Mouse (Mus musculus) A20 (cell line): Measurements from ENCODE around the gene Kif23.

ENCODE experiments used
- DNase-seq: peaks from one replicate; pipeline ENCODE4 v3.0.0-alpha.2; 2011; ENCODE audit warnings: low read depth, low spot score

Gene Kif23

DNA sequence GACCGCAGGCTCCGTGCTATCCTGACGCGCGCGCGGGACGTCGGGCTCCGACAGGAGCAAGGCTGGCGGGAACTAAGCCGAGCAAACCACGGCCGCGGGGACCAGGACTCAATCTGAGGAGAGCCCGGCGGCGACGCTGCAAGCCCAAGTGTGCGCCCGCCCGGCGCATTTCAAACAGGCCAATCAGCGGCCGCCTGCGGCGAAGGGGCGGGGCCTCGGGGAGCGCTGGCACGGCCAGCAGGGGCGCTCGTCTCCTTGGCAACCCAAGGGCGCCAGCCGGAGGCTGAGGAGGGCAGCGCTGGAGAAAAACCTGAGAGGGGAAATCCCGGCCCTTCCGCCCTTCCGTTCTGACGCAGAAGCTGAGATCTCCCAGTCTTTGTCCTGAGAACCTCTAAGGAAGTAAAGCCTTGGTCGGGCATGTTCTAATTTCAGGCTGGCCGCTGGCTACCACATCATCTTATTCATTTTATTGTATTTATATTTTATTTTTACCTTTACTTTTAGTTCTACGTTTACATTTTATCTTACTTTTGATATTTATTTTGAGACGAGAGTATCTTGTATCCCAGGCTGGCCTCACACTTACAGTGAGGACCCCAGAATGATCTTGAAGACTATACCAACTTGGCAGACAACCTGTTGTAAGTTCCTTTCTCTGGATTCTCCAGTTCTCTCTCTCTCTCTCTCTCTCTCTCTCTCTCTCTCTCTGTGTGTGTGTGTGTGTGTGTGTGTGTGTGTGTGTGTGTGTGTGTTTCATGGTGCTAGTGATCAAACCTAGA is at the start of gene Kif23:
TSS of gene Kif23 (minus strand) at position 152 of the 779 bp plus-strand sequence.
- peak; percentile 99 for DNase-seq

DNA sequence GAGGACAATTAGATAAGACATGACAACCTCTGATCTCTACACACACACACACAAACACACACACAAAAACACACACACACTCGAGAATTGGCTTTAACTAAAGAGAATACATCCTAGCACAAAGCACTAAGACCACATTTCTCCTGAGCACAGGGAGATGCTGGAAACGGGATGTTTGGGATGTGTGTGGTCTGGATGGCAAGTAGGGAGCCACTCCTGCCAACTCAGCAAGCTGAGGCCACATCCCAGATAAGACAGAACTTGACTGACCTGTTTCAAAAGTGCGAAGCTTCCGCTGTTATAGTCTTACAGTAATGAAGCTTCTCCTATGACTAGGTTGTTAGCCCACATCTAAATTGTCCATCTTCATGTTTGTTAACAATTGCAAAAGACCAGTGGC is 44.6 kb upstream of the Kif23 start:
- DNase-seq: no peak

DNA sequence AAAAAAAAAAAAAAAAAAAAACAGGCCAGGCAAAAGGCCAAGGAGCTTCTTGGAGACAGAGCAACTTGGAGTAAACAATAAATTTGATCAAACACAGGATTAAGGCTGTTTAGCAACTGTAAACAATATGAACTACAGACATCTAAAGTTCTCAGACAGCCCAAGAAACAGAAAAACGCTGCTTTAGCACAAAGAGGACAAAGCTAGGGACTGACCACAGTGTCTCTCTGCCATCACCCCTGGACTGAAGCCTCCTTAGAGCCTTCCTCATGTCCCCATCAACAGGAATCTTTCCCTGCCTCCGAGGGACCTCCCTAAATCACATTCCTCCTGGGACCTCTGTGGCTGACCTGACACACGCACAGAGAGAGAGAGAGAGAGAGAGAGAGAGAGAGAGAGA is 44.2 kb upstream of the Kif23 start:
- DNase-seq: no peak

DNA sequence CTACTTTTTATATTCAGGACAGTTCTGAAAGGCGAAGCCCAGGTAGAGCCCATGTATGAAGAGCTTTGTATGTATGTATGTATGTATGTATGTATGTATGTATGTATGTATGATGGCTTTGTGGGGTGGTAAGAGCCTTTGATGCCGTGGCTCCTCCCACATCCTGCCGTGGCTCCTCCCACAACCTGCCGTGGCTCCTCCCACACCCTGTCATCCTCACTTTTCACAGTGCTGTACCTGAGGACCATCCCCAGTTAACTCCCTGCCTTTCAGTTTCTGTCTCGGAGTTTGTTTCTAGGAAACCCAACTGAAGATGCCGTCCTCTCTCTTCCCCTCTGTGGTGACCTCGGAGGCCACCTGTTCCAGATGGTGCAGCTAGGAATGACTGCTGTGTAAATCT is 39.5 kb upstream of the Kif23 start:
- peak; percentile 30 for DNase-seq

DNA sequence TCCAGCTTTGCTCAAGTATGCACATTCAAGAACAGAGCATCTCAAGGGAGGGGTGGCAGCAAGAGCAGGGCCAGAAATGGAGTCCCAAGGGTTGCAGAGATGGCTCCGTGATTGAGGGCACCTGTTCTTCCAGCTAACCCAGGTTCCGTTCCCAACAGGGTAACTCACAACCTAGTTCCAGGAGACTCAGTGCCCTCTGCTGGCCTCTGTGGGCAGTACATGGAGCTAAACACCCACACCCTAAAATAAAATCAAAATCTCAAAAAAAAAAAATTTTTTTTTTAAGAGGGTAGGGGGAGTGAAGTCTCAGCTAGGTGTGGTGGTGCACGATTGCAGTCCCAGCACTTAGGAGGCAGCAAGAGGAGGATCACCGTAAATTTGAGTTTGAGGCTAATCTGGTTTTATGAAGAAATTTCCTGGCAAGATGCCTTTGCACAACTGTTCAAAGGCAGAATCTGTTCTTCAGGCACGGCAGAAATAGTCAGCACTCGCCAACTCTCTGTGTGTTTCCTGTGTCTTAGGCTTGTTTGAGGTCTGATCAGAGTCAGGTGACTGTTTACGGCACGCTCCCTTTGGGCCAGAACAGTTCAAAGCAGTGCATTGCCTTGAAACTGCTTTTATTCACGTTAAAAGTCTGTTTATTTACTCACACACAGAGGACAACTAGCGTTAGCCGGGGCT is 38.7 kb upstream of the Kif23 start:
- DNase-seq: peak; percentile 56

DNA sequence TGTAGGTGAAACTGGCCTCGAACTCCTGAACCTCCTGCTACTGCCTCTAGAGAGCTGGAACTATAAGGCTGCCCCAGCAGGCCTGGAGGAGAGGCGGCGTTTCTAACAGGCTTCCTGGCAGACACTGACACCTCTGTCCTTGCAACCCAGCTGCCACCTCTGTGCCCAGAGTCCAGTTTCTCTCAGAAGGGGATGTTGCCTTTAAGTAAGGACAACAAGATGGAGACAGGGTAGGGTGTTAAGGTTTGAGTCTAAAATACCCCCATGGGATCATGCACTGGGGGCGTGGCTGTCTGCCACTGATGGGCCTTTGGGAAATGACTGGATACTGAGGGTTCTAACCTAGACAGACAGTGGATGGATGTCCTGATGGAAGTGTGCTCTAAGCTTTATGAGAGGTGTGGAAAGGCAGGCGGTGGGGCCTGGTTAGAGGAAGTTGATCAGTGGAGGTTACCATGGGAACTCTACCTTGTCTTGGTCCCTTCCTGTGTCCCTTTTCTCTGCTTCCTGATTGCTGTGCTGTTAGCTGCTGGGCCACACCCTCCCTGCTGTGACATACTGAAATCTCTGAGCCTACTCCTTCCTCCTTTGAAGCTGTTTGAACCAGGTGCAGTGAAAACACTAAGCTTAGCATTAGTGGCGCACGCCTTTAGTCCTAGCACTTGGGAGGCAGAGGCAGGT is 36.5 kb upstream of the Kif23 start:
- peak; percentile 74 for DNase-seq

DNA sequence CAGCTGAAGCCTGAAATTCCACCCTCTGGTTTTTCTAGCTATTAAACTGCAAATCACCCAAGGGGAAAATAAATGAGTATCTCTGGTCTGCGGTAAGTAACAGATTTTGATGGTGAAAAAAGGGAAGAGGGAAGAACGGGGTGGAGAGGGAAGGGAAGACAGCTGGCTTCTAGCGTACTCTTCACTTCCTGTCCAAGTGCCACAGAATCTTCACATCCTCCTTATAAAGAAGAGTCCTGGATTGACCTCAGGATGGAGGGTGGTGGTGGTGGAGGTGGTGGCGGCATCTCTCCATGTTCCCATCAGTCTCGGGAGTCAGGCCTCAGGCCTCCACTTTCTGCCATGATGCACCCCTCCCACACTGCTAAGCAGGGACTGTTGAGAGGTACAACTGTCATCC is 35.3 kb upstream of the Kif23 start:
- no peak for DNase-seq

DNA sequence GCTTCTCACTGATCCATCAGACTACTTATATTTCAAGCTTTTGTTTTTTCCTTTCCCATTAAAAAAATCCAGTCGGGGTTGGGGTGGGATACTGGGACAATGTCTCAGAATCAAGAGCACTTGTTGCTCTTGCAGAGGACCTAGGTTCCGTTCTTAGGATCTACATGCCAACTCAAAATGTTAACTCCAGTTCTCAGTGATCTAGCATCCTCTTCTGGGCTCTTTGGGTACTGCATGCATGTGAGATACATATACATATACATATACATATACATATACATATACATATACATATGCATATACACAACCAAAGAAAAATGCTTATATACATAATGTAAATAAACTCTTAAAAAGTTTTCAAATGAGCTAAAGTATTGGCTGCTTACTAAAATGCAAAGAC is 33.4 kb upstream of the Kif23 start:
- peak; percentile 30 for DNase-seq

DNA sequence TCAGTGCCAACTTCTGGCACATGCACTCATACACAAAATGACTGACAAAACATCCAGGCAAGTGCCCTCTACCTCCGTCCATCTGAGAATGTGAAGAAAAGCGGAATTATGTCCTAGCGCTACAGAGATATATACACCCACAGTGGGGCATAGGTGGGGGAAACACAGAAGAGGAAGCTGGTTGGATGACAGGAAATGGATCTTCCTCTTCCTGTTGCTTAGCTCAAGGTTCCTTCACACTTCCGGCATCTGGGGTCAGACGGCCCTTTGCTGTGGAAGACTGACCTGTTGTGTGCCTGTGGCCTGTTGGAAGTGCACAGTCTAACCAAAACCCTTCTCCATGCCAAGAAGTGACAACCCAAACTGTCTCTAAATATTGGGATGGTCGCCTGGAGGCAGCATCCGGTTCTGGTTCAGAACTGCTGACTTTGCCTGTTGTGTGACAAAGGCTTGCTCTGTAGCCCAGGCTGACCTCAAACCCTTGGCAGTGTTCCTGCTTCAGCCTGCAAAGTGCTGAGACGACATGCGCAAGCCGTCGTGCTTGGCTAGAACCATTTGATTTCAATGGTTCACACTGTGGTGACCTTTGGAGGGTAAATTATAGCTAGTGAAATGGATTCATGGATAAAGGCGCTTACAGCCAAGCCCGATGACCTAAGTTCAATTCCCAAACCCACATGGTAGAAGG is 30.8 kb upstream of the Kif23 start:
- no peak for DNase-seq

DNA sequence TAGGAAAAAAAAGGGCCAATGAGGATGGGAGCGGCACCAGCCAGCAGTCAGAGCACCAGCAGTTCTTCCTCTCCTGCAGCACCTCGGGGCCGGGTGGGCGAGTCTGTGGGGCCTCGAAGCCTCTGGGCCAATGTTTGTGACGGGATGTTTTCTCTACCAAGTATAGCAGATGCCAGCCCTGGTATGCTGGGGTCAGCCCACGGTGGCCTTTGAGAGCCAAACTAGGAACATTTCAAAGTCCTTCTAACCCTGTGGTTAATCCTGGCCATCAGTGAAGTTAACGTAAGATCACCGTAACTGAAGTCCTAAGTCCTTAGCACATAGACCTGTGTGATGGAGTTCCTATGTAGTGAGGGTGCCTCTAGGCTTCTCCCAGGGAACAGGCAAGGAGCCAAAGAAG is 25.5 kb upstream of the Kif23 start:
- DNase-seq: no peak

DNA sequence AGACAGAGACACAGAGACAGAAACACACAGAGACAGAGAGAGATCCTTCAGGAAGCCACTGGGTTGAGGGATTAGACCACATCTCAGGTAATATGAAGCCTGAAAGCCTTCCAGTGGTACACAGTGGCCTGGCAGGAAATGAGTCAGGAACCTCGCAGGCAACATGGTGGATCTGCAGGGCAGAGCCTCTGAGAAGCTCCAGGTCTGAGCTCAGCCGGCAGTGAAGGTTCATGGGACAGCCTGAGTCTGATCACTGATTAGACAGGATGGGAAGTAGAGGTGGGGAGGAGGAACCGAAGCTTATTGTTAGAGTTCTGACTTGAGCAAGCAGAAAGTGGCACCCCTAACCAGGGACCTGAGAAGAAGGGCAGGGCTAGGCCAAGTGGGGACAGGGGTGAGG is 24.5 kb upstream of the Kif23 start:
- no peak for DNase-seq

DNA sequence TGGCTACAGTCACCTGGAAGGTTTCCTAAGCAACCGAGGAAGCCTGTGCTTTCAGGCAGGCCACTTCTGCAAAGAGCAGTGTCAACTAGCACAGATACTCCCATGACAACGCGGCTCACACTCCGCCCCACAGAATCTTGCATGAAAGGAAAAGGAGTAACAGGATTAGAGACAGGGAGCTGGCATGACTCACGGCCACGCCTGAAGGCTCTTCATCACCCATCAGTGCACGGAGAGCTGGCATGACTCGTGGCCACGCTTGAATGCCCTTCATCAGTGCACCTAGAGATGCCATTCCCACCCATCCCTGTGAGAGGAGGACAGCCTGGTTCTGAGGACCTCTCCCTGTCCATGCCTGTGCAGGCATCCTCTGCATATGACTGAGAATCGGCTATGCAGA is 20.8 kb upstream of the Kif23 start:
- no peak for DNase-seq

DNA sequence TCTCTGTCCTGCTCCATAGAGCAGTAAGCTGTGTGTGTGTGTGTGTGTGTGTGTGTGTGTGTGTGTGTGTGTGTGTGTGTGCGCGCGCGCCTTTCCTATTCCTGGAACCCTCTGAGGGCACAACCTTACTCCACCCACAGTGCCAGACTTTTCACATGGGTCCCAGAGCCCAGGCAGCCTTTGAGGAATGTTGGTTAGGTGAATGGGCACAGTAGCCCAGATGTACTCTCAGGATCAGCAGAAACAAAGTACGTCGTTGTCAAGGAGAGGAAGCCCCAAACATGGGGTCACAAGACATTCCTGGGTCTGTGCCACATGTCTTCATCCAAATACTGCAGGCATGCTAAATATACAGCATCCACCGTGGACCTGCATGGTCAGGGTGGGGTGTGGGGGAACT is 19.4 kb upstream of the Kif23 start:
- no peak for DNase-seq

DNA sequence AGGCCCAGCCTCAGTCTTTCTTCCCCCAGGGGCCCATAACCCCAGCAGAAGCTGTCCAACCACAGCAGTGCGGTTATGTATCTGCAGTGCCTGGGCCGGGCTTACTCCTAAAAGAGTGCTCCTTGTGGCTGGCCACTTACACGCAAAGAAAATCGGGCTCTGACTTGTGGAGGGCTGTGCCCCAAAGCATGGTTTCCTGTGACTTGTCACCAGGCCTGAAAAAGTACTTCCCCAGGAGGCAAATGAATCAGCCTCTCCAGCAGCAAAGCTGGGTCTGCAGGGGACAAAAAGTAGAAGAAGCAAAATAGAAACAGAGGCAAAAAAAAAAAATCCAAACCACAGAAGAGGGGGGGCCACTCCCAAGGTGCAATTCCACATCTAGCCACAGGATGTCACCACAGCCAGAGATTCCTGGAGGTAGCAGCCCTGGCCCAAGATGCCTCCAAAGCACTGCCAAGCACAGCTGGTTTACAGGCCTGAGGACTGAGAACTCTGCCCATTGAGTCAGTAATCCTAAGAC is 18.9 kb upstream of the Kif23 start:
- DNase-seq: peak; percentile 87

DNA sequence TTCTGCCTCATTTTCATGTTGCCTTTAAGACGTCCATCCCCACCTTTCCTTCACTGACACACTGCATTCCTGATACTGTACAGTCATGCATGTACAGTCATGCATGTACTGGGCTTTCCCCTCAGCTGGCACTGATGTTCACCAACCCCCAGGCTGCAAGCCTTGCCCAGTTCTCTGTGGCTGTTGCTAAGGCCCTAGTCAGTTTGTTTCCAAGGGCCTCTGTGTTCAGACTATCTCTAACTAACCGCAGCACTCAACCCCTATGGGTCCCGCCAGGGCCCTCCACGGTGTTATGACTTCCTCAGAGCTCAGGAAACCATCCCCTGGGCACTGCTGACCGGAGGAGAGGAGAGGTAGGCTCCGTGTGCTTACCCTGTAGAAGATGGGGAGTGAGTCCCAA is 16.8 kb upstream of the Kif23 start:
- no peak for DNase-seq

DNA sequence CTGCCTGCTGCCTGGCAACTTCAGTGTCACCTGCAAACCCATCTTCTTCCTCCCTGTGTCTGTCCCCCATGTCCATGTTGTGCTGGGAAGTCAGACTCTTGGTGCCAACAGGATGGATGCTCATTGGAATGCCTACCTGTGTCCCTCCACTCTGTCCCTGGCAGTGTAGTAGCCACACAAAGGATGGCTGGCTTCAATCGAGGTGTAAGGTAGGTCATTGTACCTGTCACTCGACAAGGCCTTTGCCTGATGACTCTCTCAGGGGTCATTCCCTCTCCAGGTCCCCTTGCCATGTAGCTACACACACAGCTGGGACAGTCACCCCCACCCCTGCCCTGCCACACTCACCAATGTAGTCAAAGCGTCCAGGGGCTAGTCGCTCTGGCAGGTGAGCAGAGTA is 14.6 kb upstream of the Kif23 start:
- no peak for DNase-seq

DNA sequence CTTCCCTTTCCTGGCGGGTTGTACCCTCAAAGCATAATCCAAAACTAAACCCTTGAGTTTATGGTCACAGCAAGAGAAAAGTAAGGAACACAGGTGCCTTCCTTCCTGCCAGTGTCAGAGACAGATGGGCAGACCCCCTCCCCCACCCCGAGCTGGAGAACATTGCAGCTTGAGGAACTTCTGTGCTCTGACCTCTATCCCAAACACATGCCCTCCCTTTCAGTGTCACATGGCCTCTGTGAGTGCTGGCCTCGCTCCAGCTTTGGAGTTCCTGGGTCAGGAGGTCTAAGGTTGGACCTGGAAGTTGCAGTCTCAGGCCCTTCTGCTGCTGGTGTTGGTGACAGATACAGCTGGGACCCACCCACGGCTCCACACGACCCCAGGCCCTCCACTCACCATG is 14.2 kb upstream of the Kif23 start:
- no peak for DNase-seq

DNA sequence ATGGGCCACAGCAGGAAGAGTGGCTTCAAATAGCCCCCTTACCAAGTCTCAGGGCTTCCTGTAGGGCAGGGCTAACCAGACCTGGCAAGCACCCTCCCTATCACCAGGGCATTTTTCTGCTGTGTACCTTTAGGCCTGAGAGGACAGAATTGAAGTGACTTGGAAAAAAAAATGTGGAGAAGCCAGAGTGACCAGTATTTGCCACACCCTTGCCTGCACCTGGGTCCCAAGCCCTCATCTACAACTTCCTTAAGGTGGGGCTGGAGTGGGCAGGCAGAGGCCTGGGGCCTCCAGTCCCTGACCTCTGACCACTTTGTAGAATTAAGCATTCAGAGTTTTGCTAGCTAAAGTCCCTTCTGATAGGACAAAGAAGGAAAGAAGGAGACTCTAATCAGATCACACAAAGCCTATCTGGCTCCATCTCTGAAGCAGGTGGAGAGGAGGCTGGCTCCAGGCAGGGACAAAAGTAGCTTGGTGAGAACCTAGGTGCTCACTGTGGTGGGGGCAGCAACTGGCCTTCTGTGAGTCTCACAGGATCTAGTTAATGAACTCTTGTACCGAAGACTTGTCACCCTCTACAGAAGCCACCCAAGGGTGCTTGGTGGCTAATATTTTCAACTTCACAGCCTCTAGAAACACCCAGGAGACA is 13.5 kb upstream of the Kif23 start:
- no peak for DNase-seq

DNA sequence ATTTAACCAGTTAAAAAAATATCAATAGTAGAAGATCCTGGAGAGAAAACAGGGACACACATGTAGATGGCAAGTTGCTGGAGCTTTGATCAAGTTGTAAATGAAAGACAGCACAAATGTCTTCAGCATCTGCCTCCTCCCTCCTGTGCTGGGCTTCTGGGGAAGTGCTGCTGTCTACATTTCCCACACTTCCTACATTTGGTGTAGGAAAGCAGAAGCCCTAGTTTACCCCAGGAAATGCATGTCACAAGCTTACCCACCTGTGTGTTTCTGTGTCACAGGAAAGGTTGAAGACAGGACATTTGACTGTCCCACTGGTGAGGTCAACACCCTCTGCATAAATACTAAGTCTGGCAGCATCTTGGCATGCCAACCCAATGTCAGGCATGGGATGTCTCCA is 8.1 kb upstream of the Kif23 start:
- DNase-seq: no peak

DNA sequence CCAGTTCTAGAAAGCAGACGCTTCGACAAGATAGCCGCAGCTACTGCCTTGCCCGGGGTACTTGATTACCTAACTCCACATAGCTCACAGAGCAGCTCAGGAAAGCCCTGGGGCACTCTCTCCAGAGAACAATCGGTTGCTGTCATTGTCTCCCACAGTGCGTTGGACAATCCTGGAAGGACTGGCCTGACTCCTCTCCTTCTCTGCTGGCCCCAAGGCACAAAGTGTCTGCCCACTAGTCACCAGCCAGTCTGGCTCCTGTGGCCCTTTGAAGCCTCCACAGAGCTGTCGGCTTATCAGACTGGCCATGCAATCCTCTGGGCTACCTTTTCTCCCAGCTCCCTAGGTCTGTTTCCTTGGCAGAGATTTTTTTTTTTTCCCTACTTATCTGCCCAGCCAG is 5.7 kb upstream of the Kif23 start:
- DNase-seq: no peak
